Comparison of ENCODE assay signal across 15 mouse cellular contexts in the genomic region with DNA sequence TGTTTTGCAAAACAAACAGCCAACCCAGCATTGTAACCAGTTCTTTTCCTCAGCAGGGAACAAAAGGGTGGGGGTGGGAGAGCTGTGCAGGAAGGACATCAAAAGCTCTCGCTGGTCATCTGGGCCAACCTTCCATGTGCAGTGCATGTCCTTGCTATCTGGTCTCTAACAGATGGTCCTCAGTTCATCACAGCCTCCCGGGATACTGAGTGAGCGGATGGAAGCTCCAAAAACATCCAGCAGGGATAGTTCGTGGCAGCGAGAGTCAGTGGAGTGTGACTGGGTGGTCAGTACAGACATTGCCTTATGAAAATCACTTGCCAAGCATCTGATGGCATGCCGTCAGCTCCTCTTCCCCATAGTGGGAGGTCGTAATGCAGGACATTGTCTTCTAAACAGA.
DNase-seq lines count a peak whose midpoint lies in the region; ATAC-seq and TF ChIP-seq lines count a peak whose summit lies in the region.
"Had no signal": no experiment of that assay in that cellular context is flagged by ENCODE, and none has a peak within 500 bp of the region (broad histone marks: within the 10 kb centered on the region; RNA-seq: fewer than 3 reads in every experiment).

No protein-coding gene starts in this region.

- H3K4me1 ChIP-seq in forebrain, embryonic 13.5 days, result peaks cover 70% of the 10 kb centered on the region
- peaks cover 27% of the 10 kb centered on the region for H3K4me1 ChIP-seq in forebrain, embryonic 14.5 days (ENCODE audit: control insufficient read depth, insufficient read depth, low read length)
- H3K4me1 ChIP-seq in midbrain, embryonic 16.5 days (ENCODE audit: control insufficient read depth, insufficient read depth, low read length), result peaks cover 21% of the 10 kb centered on the region
- H3K4me1 ChIP-seq in liver, embryonic 12.5 days, result peaks cover 25% of the 10 kb centered on the region

- H3K9me3 ChIP-seq in forebrain, embryonic 13.5 days (replicated peaks), result no peaks in the 10 kb centered on the region
- no peaks in the 10 kb centered on the region for H3K9me3 ChIP-seq in forebrain, embryonic 14.5 days (replicated peaks; ENCODE audit: control insufficient read depth, low read length)
- no peaks in the 10 kb centered on the region for H3K9me3 ChIP-seq in midbrain, embryonic 16.5 days (replicated peaks; ENCODE audit: control insufficient read depth, low read length, poor library complexity, severe bottlenecking)
- H3K9me3 ChIP-seq in liver, embryonic 12.5 days (replicated peaks), result no peaks in the 10 kb centered on the region
- H3K9me3 ChIP-seq: intestine, embryonic 15.5 days; limb, embryonic 15.5 days had no signal

- WGBS in forebrain, embryonic 13.5 days, result 70% methylated on average over 7 of the region's 7 CpGs
- 66% methylated on average over 7 of the region's 7 CpGs for WGBS in forebrain, embryonic 14.5 days
- 48% methylated on average over 7 of the region's 7 CpGs for WGBS in midbrain, embryonic 16.5 days
- 75% methylated on average over 7 of the region's 7 CpGs for WGBS in liver, embryonic 12.5 days (ENCODE audit: insufficient replicate concordance)

- H3K27ac ChIP-seq in forebrain, embryonic 13.5 days, result no peak overlapping the region; the same call in 1 of the 2 replicates
- H3K27ac ChIP-seq in forebrain, embryonic 14.5 days (ENCODE audit: low read depth, low read length), result no peak overlapping the region
- H3K27ac ChIP-seq in layer of hippocampus, adult 2 months, result peak overlapping the region; percentile 43; the same call in 1 of the 2 replicates
- H3K27ac ChIP-seq in midbrain, embryonic 16.5 days (ENCODE audit: low read length), result 0 out of 2 replicates have a peak overlapping the region, but pooled peaks have one; percentile 1
- no peak overlapping the region for H3K27ac ChIP-seq in liver, embryonic 12.5 days
- H3K27ac ChIP-seq: intestine, embryonic 15.5 days; left cerebral cortex, adult 2 months; limb, embryonic 15.5 days had no signal

- H3K9ac ChIP-seq in forebrain, embryonic 13.5 days, result 0 out of 2 replicates have a peak overlapping the region, but pooled peaks have one; percentile 23
- no peak overlapping the region for H3K9ac ChIP-seq in forebrain, embryonic 14.5 days (ENCODE audit: low read length)
- H3K9ac ChIP-seq in midbrain, embryonic 16.5 days (ENCODE audit: low read depth, low read length), result no peak overlapping the region
- no peak overlapping the region for H3K9ac ChIP-seq in liver, embryonic 12.5 days
- H3K9ac ChIP-seq: intestine, embryonic 15.5 days; limb, embryonic 15.5 days; lung, embryonic 14.5 days had no signal

- TF ChIP-seq CTCF in layer of hippocampus, adult 2 months (conservative IDR thresholded peaks at IDR 0.05), result no peak

- no peak overlapping the region for H3K4me2 ChIP-seq in forebrain, embryonic 13.5 days
- H3K4me2 ChIP-seq in forebrain, embryonic 14.5 days (ENCODE audit: low read length), result no peak overlapping the region
- H3K4me2 ChIP-seq in midbrain, embryonic 16.5 days (ENCODE audit: low read length), result no peak overlapping the region
- no peak overlapping the region for H3K4me2 ChIP-seq in liver, embryonic 12.5 days
- H3K4me2 ChIP-seq: intestine, embryonic 15.5 days; limb, embryonic 15.5 days; lung, embryonic 14.5 days had no signal

- no peak for DNase-seq in forebrain, embryonic 14.5 days (ENCODE audit: low spot score)
- no peak for DNase-seq in layer of hippocampus, adult 2 months (ENCODE audit: low spot score in 2 of 2)
- DNase-seq in layer of hippocampus, postnatal 14 days (ENCODE audit: low spot score in 2 of 2), result no peak
- DNase-seq in cerebellum, postnatal 36 days, result peak; percentile 41 to 45
- DNase-seq in left cerebral cortex, postnatal 36 days (ENCODE audit: low spot score in 2 of 2), result no peak
- DNase-seq: adrenal gland, postnatal 10 days; B cell, adult 2 months; lung, embryonic 14.5 days; right cerebral cortex, postnatal 4 days had no signal

- intact Hi-C loops in left cerebral cortex, postnatal 36 days (cut with DNase I), result no loop called here

- H3K4me3 ChIP-seq in forebrain, embryonic 13.5 days, result no peak overlapping the region
- no peak overlapping the region for H3K4me3 ChIP-seq in forebrain, embryonic 14.5 days (ENCODE audit: low read depth, low read length)
- no peak overlapping the region for H3K4me3 ChIP-seq in layer of hippocampus, adult 2 months
- H3K4me3 ChIP-seq in midbrain, embryonic 16.5 days (ENCODE audit: low read depth, low read length), result no peak overlapping the region
- no peak overlapping the region for H3K4me3 ChIP-seq in liver, embryonic 12.5 days
- H3K4me3 ChIP-seq: intestine, embryonic 15.5 days; left cerebral cortex, adult 2 months; limb, embryonic 15.5 days had no signal

- H3K27me3 ChIP-seq in forebrain, embryonic 13.5 days, result no peaks in the 10 kb centered on the region
- no peaks in the 10 kb centered on the region for H3K27me3 ChIP-seq in forebrain, embryonic 14.5 days (replicated peaks; ENCODE audit: control insufficient read depth, insufficient read depth, low read length)
- no peaks in the 10 kb centered on the region for H3K27me3 ChIP-seq in midbrain, embryonic 16.5 days (ENCODE audit: control insufficient read depth, insufficient read depth, low read depth, low read length)
- H3K27me3 ChIP-seq in liver, embryonic 12.5 days (replicated peaks), result no peaks in the 10 kb centered on the region
- H3K27me3 ChIP-seq: intestine, embryonic 15.5 days; limb, embryonic 15.5 days had no signal

- no peak for ATAC-seq in forebrain, embryonic 13.5 days
- ATAC-seq in forebrain, embryonic 14.5 days, result no peak
- no peak for ATAC-seq in midbrain, embryonic 16.5 days
- no peak for ATAC-seq in liver, embryonic 12.5 days
- ATAC-seq: intestine, embryonic 15.5 days had no signal

- H3K36me3 ChIP-seq in forebrain, embryonic 13.5 days (ENCODE audit: poor library complexity, severe bottlenecking), result no peaks in the 10 kb centered on the region
- H3K36me3 ChIP-seq in forebrain, embryonic 14.5 days (ENCODE audit: control insufficient read depth, insufficient read depth, low read length), result no peaks in the 10 kb centered on the region
- no peaks in the 10 kb centered on the region for H3K36me3 ChIP-seq in midbrain, embryonic 16.5 days (ENCODE audit: control insufficient read depth, insufficient read depth, low read length)
- peaks cover 7% of the 10 kb centered on the region for H3K36me3 ChIP-seq in liver, embryonic 12.5 days
- H3K36me3 ChIP-seq: intestine, embryonic 15.5 days; limb, embryonic 15.5 days had no signal

Comparison
In these comparisons a context has a peak if more than half of its experiments do, and no peak if none do; other contexts are left out.
1. H3K27ac ChIP-seq: peak in layer of hippocampus, adult 2 months (single experiment) and midbrain, embryonic 16.5 days (single experiment); none in forebrain, embryonic 13.5 days (single experiment), forebrain, embryonic 14.5 days (single experiment) and liver, embryonic 12.5 days (single experiment).
2. DNase-seq: peak in cerebellum, postnatal 36 days (2 of 2); none in forebrain, embryonic 14.5 days (single experiment), layer of hippocampus, adult 2 months (0 of 2), layer of hippocampus, postnatal 14 days (0 of 2) and left cerebral cortex, postnatal 36 days (0 of 2).